Mouse (Mus musculus): ENCODE results near the gene Krtap13-1.
"Not testable (repeated sequence)": the region's sequence is repeated elsewhere in the genome, so short reads cannot be mapped to it uniquely, and the experiment has no call there.

Gene Krtap13-1

GRCm38 (mm10) chr16:88728812-88729275 lies at the start of gene Krtap13-1:
TSS of gene Krtap13-1 (plus strand) at chr16:88728862.
- no peak for DNase-seq (ENCODE audit: low spot score in 2 of 2)

- no peak for DNase-seq (ENCODE audit: low spot score in 2 of 2)
Observed at GRCm38 (mm10) chr16:88679099-88679498, 49.6 kb upstream of the Krtap13-1 start.

- no peak for DNase-seq (ENCODE audit: low spot score in 2 of 2)
Observed at GRCm38 (mm10) chr16:88681282-88681681, 47.4 kb upstream of the Krtap13-1 start.

- DNase-seq (ENCODE audit: low spot score in 2 of 2), result no peak
Observed at GRCm38 (mm10) chr16:88696256-88696655, 32.4 kb upstream of the Krtap13-1 start.

GRCm38 (mm10) chr16:88701072-88701864 lies 27.4 kb upstream of the Krtap13-1 start:
- DNase-seq (ENCODE audit: low spot score in 2 of 2), result no peak

- DNase-seq (ENCODE audit: low spot score in 2 of 2), result no peak
Observed at GRCm38 (mm10) chr16:88707496-88708012, 21.1 kb upstream of the Krtap13-1 start, which contains the start of gene 2310061N02Rik. TSS of gene 2310061N02Rik (minus strand) at chr16:88707962.

GRCm38 (mm10) chr16:88710757-88711156 lies 17.9 kb upstream of the Krtap13-1 start:
- no peak for DNase-seq (ENCODE audit: low spot score in 2 of 2)

- no peak for DNase-seq (ENCODE audit: low spot score in 2 of 2)
Observed at GRCm38 (mm10) chr16:88711245-88711644, 17.4 kb upstream of the Krtap13-1 start.

- no peak for DNase-seq (ENCODE audit: low spot score in 2 of 2)
Observed at GRCm38 (mm10) chr16:88716549-88716948, 12.1 kb upstream of the Krtap13-1 start.

GRCm38 (mm10) chr16:88720031-88720430 lies 8.6 kb upstream of the Krtap13-1 start:
- no peak for DNase-seq (ENCODE audit: low spot score in 2 of 2)

GRCm38 (mm10) chr16:88735391-88735790 lies 6.7 kb downstream of the Krtap13-1 start:
- no peak for DNase-seq (ENCODE audit: low spot score in 2 of 2)

- no peak for DNase-seq (ENCODE audit: low spot score in 2 of 2)
Observed at GRCm38 (mm10) chr16:88744750-88745340, 16.2 kb downstream of the Krtap13-1 start.

- no peak for DNase-seq (ENCODE audit: low spot score in 2 of 2)
Observed at GRCm38 (mm10) chr16:88747943-88748342, 19.3 kb downstream of the Krtap13-1 start.

GRCm38 (mm10) chr16:88751535-88751934 lies 22.9 kb downstream of the Krtap13-1 start, which contains the start of gene Krtap13:
TSS of gene Krtap13 (minus strand) at chr16:88751635.
- DNase-seq (ENCODE audit: low spot score in 2 of 2), result not testable (repeated sequence)

GRCm38 (mm10) chr16:88758547-88758946 lies 29.9 kb downstream of the Krtap13-1 start, which contains the start of gene 2310034C09Rik:
TSS of gene 2310034C09Rik (plus strand) at chr16:88758847.
- DNase-seq (ENCODE audit: low spot score in 2 of 2), result not testable (repeated sequence)

- DNase-seq (ENCODE audit: low spot score in 2 of 2), result no peak
Observed at GRCm38 (mm10) chr16:88774106-88774505, 45.4 kb downstream of the Krtap13-1 start, which contains the start of gene 2310057N15Rik. TSS of gene 2310057N15Rik (minus strand) at chr16:88774206.

GRCm38 (mm10) chr16:88777596-88777995 lies 48.9 kb downstream of the Krtap13-1 start, which contains the start of gene Gm5965:
TSS of gene Gm5965 (plus strand) at chr16:88777896.
- no peak for DNase-seq (ENCODE audit: low spot score in 2 of 2)

All from frontal cortex, postnatal 14 days (tissue).